Mouse (Mus musculus) MEL (cell line): ENCODE data around the gene Xylb. TPM values are rescaled to one million over a fixed set of nuclear protein-coding genes. Genes with fewer than 3 reads are reported as not detected.

Experiments used
- DNase-seq: peaks from one replicate; pipeline ENCODE4 v3.0.0; 2011; ENCODE audit warnings: low read depth, low spot score
- H3K27ac ChIP-seq: 2 replicates; pipeline ENCODE4 v1.5.1; 2012; ENCODE audit warnings: low read depth, mild to moderate bottlenecking, control low read depth, low read length, moderate library complexity; ENCODE audit not compliant: control insufficient read depth
- H3K27me3 ChIP-seq, 2 experiments: fragments of 150-350 bp in 1 of 2; sonication (generic) in 1 of 2; 2 replicates each; pipeline ENCODE4 v1.6.1; 2012; ENCODE audit warnings: low read length in 2 of 2, mild to moderate bottlenecking in 2 of 2, improper control_type of control experiment in 1 of 2, moderate library complexity in 1 of 2; ENCODE audit not compliant: insufficient read depth in 2 of 2, control insufficient read depth in 1 of 2
- H3K36me3 ChIP-seq, 2 experiments: 2 replicates each; pipeline ENCODE4 v1.6.1; 2012 to 2014; ENCODE audit warnings: low read length in 2 of 2, improper control_type of control experiment in 1 of 2, inconsistent platforms in 1 of 2, mild to moderate bottlenecking in 1 of 2; ENCODE audit not compliant: insufficient read depth in 2 of 2, control insufficient read depth in 1 of 2
- H3K4me1 ChIP-seq, 2 experiments: fragments of 150-350 bp in 1 of 2; sonication (generic) in 1 of 2; 2 replicates each; pipeline ENCODE4 v1.6.1; 2012; ENCODE audit warnings: low read length in 2 of 2, improper control_type of control experiment in 1 of 2, mild to moderate bottlenecking in 1 of 2; ENCODE audit not compliant: insufficient read depth in 2 of 2, control insufficient read depth in 1 of 2
- H3K4me3 ChIP-seq, 2 experiments: fragments of 150-350 bp in 1 of 2; sonication (generic) in 1 of 2; 2 replicates each; pipeline ENCODE4 v1.5.1; 2012; ENCODE audit warnings: low read depth in 2 of 2, low read length in 2 of 2, mild to moderate bottlenecking in 2 of 2, moderate library complexity in 2 of 2, control low read depth in 1 of 2, improper control_type of control experiment in 1 of 2; ENCODE audit not compliant: control insufficient read depth in 1 of 2, insufficient read depth in 1 of 2
- H3K79me2 ChIP-seq: 2 replicates; pipeline ENCODE4 v1.6.1; 2012; ENCODE audit warnings: mild to moderate bottlenecking, low read length, moderate library complexity; ENCODE audit not compliant: control insufficient read depth, poor library complexity, insufficient read depth
- H3K9ac ChIP-seq: 2 replicates; pipeline ENCODE4 v1.6.1; 2012; ENCODE audit warnings: low read depth, mild to moderate bottlenecking, control low read depth, low read length, moderate library complexity; ENCODE audit not compliant: control insufficient read depth, poor library complexity, severe bottlenecking
- H3K9me3 ChIP-seq: fragments of 150-350 bp; sonication (generic); replicated peaks from 2 replicates; pipeline ENCODE4 v1.6.1; 2012; ENCODE audit warnings: mild to moderate bottlenecking, low read length, improper control_type of control experiment, moderate library complexity; ENCODE audit not compliant: insufficient read depth
- BHLHE40 ChIP-seq: IDR thresholded peaks from 2 replicates; pipeline ENCODE4 v1.6.1; 2012; ENCODE audit warnings: low read depth, mild to moderate bottlenecking, inconsistent platforms, low read length, improper control_type of control experiment, borderline replicate concordance
- E2F4 ChIP-seq: IDR thresholded peaks from 2 replicates; pipeline ENCODE4 v1.6.1; 2011; ENCODE audit warnings: low read depth, low read length, improper control_type of control experiment, borderline replicate concordance
- ELF1 ChIP-seq: IDR thresholded peaks from 2 replicates; pipeline ENCODE4 v1.6.1; 2014; ENCODE audit warnings: low read depth, mild to moderate bottlenecking, inconsistent platforms, low read length, improper control_type of control experiment, moderate library complexity
- ETS1 ChIP-seq: IDR thresholded peaks from 2 replicates; pipeline ENCODE4 v1.6.1; 2012; ENCODE audit warnings: low read depth, mild to moderate bottlenecking, inconsistent platforms, low read length, improper control_type of control experiment, moderate library complexity
- HCFC1 ChIP-seq: IDR thresholded peaks from 2 replicates; pipeline ENCODE4 v1.6.1; 2012; ENCODE audit warnings: low read depth, mild to moderate bottlenecking, inconsistent platforms, low read length, improper control_type of control experiment, moderate library complexity
- KAT2A ChIP-seq: conservative IDR thresholded peaks from 2 replicates; pipeline ENCODE4 v1.6.1; 2012; ENCODE audit warnings: low read depth, low read length, improper control_type of control experiment, inconsistent platforms
- MAX ChIP-seq: IDR thresholded peaks from 2 replicates; pipeline ENCODE4 v1.6.1; 2011; ENCODE audit warnings: low read length, improper control_type of control experiment
- MYB ChIP-seq: IDR thresholded peaks from 2 replicates; pipeline ENCODE4 v1.6.1; 2011; ENCODE audit warnings: mild to moderate bottlenecking, low read depth, low read length, improper control_type of control experiment
- MYC ChIP-seq: IDR thresholded peaks from 2 replicates; pipeline ENCODE4 v1.6.1; 2011; ENCODE audit warnings: low read depth, mild to moderate bottlenecking, low read length, improper control_type of control experiment, moderate library complexity
- NELFE ChIP-seq: IDR thresholded peaks from 2 replicates; pipeline ENCODE4 v1.6.1; 2011; ENCODE audit warnings: low read depth, low read length, improper control_type of control experiment
- NRF1 ChIP-seq: IDR thresholded peaks from 2 replicates; pipeline ENCODE4 v1.6.1; 2014; ENCODE audit warnings: low read depth, mild to moderate bottlenecking, inconsistent platforms, low read length, improper control_type of control experiment, moderate library complexity; ENCODE audit not compliant: poor library complexity, insufficient read depth, severe bottlenecking
- POLR2A ChIP-seq, 2 experiments: IDR thresholded peaks; 2 replicates each; pipeline ENCODE4 v1.6.1; 2011 to 2012; ENCODE audit warnings: low read length in 2 of 2, mild to moderate bottlenecking in 2 of 2, control low read depth in 1 of 2, improper control_type of control experiment in 1 of 2, low read depth in 1 of 2, moderate library complexity in 1 of 2; ENCODE audit not compliant: control insufficient read depth in 1 of 2, insufficient read depth in 1 of 2, poor library complexity in 1 of 2
- POLR2AphosphoS2 ChIP-seq: IDR thresholded peaks from 2 replicates; pipeline ENCODE4 v1.6.1; 2011; ENCODE audit warnings: low read length, improper control_type of control experiment
- RAD21 ChIP-seq: IDR thresholded peaks from 2 replicates; pipeline ENCODE4 v1.6.1; 2011; ENCODE audit warnings: mild to moderate bottlenecking, low read depth, low read length, improper control_type of control experiment
- SIN3A ChIP-seq: IDR thresholded peaks from 2 replicates; pipeline ENCODE4 v1.6.1; 2012; ENCODE audit warnings: low read length, improper control_type of control experiment, inconsistent platforms
- SMC3 ChIP-seq: IDR thresholded peaks from 2 replicates; pipeline ENCODE4 v1.6.1; 2011; ENCODE audit warnings: low read depth, low read length, improper control_type of control experiment
- TBP ChIP-seq: IDR thresholded peaks from 2 replicates; pipeline ENCODE4 v1.8.0; 2011; ENCODE audit warnings: low read depth, low read length, improper control_type of control experiment
- UBTF ChIP-seq: IDR thresholded peaks from 2 replicates; pipeline ENCODE4 v1.6.1; 2012; ENCODE audit warnings: low read depth, mild to moderate bottlenecking, inconsistent platforms, low read length, improper control_type of control experiment, moderate library complexity, borderline replicate concordance; ENCODE audit not compliant: insufficient read depth
- USF2 ChIP-seq, 2 experiments: IDR thresholded peaks; 2 replicates each; pipeline ENCODE4 v1.6.1; 2011 to 2012; ENCODE audit warnings: improper control_type of control experiment in 2 of 2, low read length in 2 of 2, borderline replicate concordance in 1 of 2, inconsistent platforms in 1 of 2, low read depth in 1 of 2, mild to moderate bottlenecking in 1 of 2; ENCODE audit not compliant: insufficient read depth in 1 of 2
- ZC3H11A ChIP-seq: IDR thresholded peaks from 2 replicates; pipeline ENCODE4 v1.6.1; 2012; ENCODE audit warnings: low read depth, mild to moderate bottlenecking, inconsistent platforms, low read length, improper control_type of control experiment
- polyA plus RNA-seq, 2 experiments: library from polyadenylated mRNA; stranded (reverse) in 1 of 2; unstranded in 1 of 2; fragments of >175 nt in 1 of 2; fragments of >200 nt in 1 of 2; gene quantifications; 2 replicates each; pipeline versions ENCODE4 v1.2.1 to v1.2.4; 2012; ENCODE audit warnings: low replicate concordance in 2 of 2, low read depth in 1 of 2; ENCODE audit not compliant: insufficient read length in 2 of 2, insufficient read depth in 1 of 2, missing spikeins in 1 of 2
- total RNA-seq: library from RNA; depleted of rRNA; stranded (reverse); fragments of 300-350 nt; gene quantifications from 2 replicates; pipeline ENCODE4 v1.2.3, GENCODE M21; 2012

Xylb gene
- total and polyA plus RNA-seq, 3 experiments = 3.8 to 12.9 TPM; not detected in 1

GRCm38 (mm10) chr9:119334834-119335233 is 22.3 kb upstream of the Xylb start:
- peaks cover 0 to 9% of the 10 kb centered on the region in 2 experiments; a peak in 2 of 4 replicates for H3K36me3 ChIP-seq
- no peak overlapping the region for H3K27ac ChIP-seq
- no peak overlapping the region for H3K9ac ChIP-seq
- H3K4me3 ChIP-seq = no peak overlapping the region
- TF ChIP-seq MAX (no peak), NRF1 (no peak), SMC3 (no peak), RAD21 (no peak), HCFC1 (no peak), POLR2AphosphoS2 (no peak), TBP (no peak), USF2 (IDR thresholded peaks at IDR 0.05; ENCODE audit: borderline replicate concordance in 1 of 2, insufficient read depth in 1 of 2, low read depth in 1 of 2, low read length in 2 of 2) (no peak), ZC3H11A (no peak), MYC (no peak), ETS1 (no peak), UBTF (no peak), BHLHE40 (no peak), SIN3A (no peak), KAT2A (no peak), ELF1 (no peak), E2F4 (no peak), MYB (no peak)
- no peaks in the 10 kb centered on the region for H3K27me3 ChIP-seq
- peaks cover 9% of the 10 kb centered on the region for H3K79me2 ChIP-seq
- DNase-seq = no peak
- no peaks in the 10 kb centered on the region for H3K9me3 ChIP-seq
- H3K4me1 ChIP-seq = peaks cover 2 to 21% of the 10 kb centered on the region in 2 experiments; a peak in 3 of 4 replicates

- Histone ChIP-seq H3K79me2 (peaks cover 9% of the 10 kb centered on the region), H3K4me3 (no peak overlapping the region), H3K27me3 (no peaks in the 10 kb centered on the region)
- DNase-seq = no peak
- TF ChIP-seq NELFE (no peak), POLR2A (IDR thresholded peaks at IDR 0.05; ENCODE audit: control insufficient read depth in 1 of 2, insufficient read depth in 1 of 2, low read depth in 1 of 2, low read length in 2 of 2, poor library complexity in 1 of 2) (no peak)
- TF ChIP-seq, all 39 proteins: peak for 0
- H3K9me3 ChIP-seq = no peaks in the 10 kb centered on the region
- H3K9ac ChIP-seq = no peak overlapping the region
- H3K27ac ChIP-seq = no peak overlapping the region
- H3K4me1 ChIP-seq = peaks cover 2 to 18% of the 10 kb centered on the region in 2 experiments; a peak in 3 of 4 replicates
- peaks cover 0 to 9% of the 10 kb centered on the region in 2 experiments; a peak in 2 of 4 replicates for H3K36me3 ChIP-seq
Measured at GRCm38 (mm10) chr9:119335571-119335970, 21.6 kb upstream of the Xylb start.
